Mouse (Mus musculus) testis, adult 2 months (tissue): ENCODE measurements around the gene Eva1c.

Source experiments
- CTCF ChIP-seq: fragments of 200-500 bp; IDR thresholded peaks from 2 replicates; pipeline ENCODE4 v1.5.1; 2012; ENCODE audit warnings: low read depth, mild to moderate bottlenecking, inconsistent platforms, low read length, moderate library complexity; ENCODE audit not compliant: control insufficient read depth, insufficient read depth, insufficient replicate concordance
- POLR2A ChIP-seq: fragments of 200-500 bp; IDR thresholded peaks from 2 replicates; pipeline ENCODE4 v1.6.1; 2012; ENCODE audit warnings: low read depth, mild to moderate bottlenecking, inconsistent platforms, low read length, moderate library complexity; ENCODE audit not compliant: control insufficient read depth

DNA sequence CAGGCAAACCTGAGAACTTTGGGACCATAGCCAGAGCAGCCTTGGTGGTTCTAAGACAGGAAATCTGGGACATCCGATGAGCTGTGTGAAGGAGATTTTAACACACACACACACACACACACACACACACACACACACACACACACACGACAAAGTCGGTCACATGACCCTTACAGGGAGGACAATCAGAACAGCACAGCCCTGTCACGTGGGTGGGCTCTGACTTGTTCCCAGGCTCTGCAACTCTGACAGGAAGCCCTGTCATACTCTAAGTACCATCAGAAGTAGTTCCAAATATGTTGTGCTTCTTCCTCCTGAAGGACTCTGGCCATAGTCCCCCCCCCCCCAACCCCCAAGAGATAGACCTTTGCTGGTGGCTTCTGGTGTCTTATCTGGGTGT lies 74.8 kb downstream of the Eva1c start:
- no peak for TF ChIP-seq CTCF
- TF ChIP-seq POLR2A = no peak
